Mouse (Mus musculus) kidney, embryonic 16.5 days (tissue): ENCODE data around the gene Plscr2. TPM values are rescaled to one million over a fixed set of nuclear protein-coding genes. Genes with fewer than 3 reads are reported as not detected.

ENCODE experiments used
- ATAC-seq: fragments of 200-750 bp; cut with Nextera tagmentation; 2 replicates; pipeline ENCODE4 v1.8.0; 2017; ENCODE audit warnings: moderate TSS enrichment; ENCODE audit not compliant: low FRiP score, low TSS enrichment
- H3K27ac ChIP-seq: fragments of 300-500 bp; sonication (generic); 2 replicates; pipeline ENCODE4 v1.5.1; 2014; ENCODE audit warnings: low read length
- H3K27me3 ChIP-seq: fragments of 300-500 bp; sonication (generic); 2 replicates; pipeline ENCODE4 v1.6.1; 2014; ENCODE audit warnings: low read length, control low read depth, mixed read lengths; ENCODE audit not compliant: insufficient read depth
- H3K36me3 ChIP-seq: fragments of 300-500 bp; sonication (generic); 2 replicates; pipeline ENCODE4 v1.6.1; 2014; ENCODE audit warnings: low read length, control low read depth, mixed read lengths; ENCODE audit not compliant: insufficient read depth
- H3K4me1 ChIP-seq: fragments of 300-500 bp; sonication (generic); 2 replicates; pipeline ENCODE4 v1.6.1; 2014; ENCODE audit warnings: low read length, control low read depth, mixed read lengths; ENCODE audit not compliant: insufficient read depth
- H3K4me2 ChIP-seq: fragments of 300-500 bp; sonication (generic); replicated peaks from 2 replicates; pipeline ENCODE4 v1.6.1; 2014; ENCODE audit warnings: low read depth, low read length
- H3K4me3 ChIP-seq: fragments of 300-500 bp; sonication (generic); 2 replicates; pipeline ENCODE4 v1.5.1; 2014; ENCODE audit warnings: mild to moderate bottlenecking, low read length
- H3K9ac ChIP-seq: fragments of 300-500 bp; sonication (generic); replicated peaks from 2 replicates; pipeline ENCODE4 v1.6.1; 2014; ENCODE audit warnings: low read length
- H3K9me3 ChIP-seq: fragments of 300-500 bp; sonication (generic); 2 replicates; pipeline ENCODE4 v1.6.1; 2016; ENCODE audit warnings: low read length, control low read depth
- WGBS: fragments of 180-500 bp; shearing (Covaris S2); extraction: QIAGEN DNeasy Blood & Tissue Kit; methylation state at CpG from one replicate; pipeline ENCODE4 v1.1.7; 2014; 5-methylcytosine and 5-hydroxymethylcytosine counted together
- polyA plus RNA-seq: library from polyadenylated mRNA; unstranded; fragments of >200 nt; fragmentation: Nextera tagmentation; extraction: Ambion mirVana; gene quantifications from 2 replicates; pipeline ENCODE4 v1.2.1, GENCODE M21; 2015

Plscr2 gene
- polyA plus RNA-seq, 1 experiment from 2014 or later = 47.8 TPM

DNA sequence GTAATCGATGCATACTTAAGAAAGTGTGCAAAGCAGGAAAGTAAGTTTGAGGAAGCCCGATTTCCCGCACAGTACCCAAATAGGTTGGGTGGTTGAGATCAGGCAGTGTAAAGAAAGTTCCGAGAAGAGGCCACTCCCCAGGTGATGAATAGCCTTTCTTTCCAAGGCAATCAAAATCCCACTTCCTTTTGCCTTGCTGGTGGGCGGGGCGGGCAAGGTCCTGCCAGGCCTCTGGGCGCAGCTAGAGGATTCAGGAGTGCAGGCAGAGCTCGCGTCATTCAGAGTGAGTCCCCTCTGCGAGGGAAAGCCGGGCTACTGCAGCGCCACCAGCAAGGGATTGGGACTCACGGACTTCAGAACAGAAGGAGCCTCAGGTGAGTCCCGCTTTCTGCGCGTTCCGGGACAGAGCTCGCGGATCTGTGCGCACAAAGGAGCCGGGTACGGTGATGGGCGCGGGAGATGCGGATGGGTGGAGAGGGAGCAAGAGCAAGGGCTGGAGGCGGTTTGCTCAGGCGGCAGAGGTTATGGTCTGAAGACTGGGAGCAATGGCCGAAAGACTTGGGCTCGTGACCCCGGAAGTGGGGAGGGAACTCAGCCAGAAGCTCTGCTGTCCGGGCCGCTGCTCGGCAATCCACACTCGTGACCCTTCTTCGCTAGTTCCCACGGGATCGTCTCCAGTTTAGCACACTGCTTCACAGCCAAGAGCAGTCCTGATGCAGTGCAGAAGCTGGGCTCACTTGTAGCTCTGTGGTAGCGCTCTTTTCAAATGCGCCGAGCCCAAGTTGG is 25.2 kb upstream of the Plscr2 start:
- H3K4me1 ChIP-seq = peaks cover 29% of the 10 kb centered on the region
- H3K4me2 ChIP-seq = peak overlapping the region; percentile 60
- H3K4me3 ChIP-seq = peak overlapping the region; percentile 71
- H3K36me3 ChIP-seq = no peaks in the 10 kb centered on the region
- no peaks in the 10 kb centered on the region for H3K27me3 ChIP-seq
- peak overlapping the region; percentile 83 for H3K9ac ChIP-seq
- H3K9me3 ChIP-seq = no peaks in the 10 kb centered on the region; the same call in 1 of the 2 replicates
- peak; percentile 97 for ATAC-seq
- H3K27ac ChIP-seq = peak overlapping the region; percentile 99
- WGBS = under 1% methylated on average over 40 of the region's 40 CpGs

- 84% methylated on average over 5 of the region's 5 CpGs for WGBS
- H3K9me3 ChIP-seq = no peaks in the 10 kb centered on the region
- no peak for ATAC-seq
- H3K36me3 ChIP-seq = no peaks in the 10 kb centered on the region
- no peak overlapping the region for H3K4me3 ChIP-seq
- peaks cover 29% of the 10 kb centered on the region for H3K4me1 ChIP-seq
- H3K27me3 ChIP-seq = no peaks in the 10 kb centered on the region
- H3K27ac ChIP-seq = no peak overlapping the region
- H3K4me2 ChIP-seq = no peak overlapping the region
- no peak overlapping the region for H3K9ac ChIP-seq
Measured at GRCm38 (mm10) chr9:92252718-92253117, 22.7 kb upstream of the Plscr2 start.

DNA sequence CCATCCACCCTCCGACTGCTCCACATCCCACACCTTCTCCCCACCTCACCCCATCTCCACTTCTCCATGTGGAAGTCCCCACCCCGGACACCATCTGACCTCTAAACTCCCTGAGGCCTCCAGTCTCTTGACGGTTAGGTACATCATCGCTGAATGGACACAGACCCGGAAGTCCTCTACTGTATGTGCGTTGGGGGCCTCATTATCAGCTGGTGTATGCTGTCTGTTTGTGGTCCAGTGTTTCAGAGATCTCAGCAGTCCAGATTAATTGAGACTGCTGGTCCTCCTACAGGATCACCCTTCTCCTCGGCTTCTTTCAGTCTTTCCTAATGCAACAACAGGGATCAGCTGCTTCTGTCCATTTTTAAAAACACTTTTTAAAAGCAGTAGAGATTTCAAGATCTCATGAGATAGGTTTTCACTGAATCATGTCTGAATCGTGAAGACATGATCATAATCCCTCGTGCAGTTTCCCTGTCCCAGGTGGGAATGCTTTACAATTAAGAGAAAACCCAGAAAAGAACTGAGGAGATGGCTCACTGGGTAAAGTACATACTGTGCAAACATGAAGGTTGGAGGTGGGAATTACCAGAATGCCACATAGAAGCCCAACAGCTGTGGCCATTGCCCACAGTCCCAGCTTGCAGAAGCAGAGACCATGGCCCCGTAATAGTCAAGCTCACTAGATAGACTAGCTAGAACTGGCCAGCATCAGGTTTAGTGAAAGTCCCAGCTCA is 21.6 kb upstream of the Plscr2 start:
- no peaks in the 10 kb centered on the region for H3K9me3 ChIP-seq
- no peaks in the 10 kb centered on the region for H3K36me3 ChIP-seq
- H3K9ac ChIP-seq = no peak overlapping the region
- no peak for ATAC-seq
- H3K27me3 ChIP-seq = no peaks in the 10 kb centered on the region
- no peak overlapping the region for H3K4me3 ChIP-seq
- 81% methylated on average over 10 of the region's 10 CpGs for WGBS
- peaks cover 28% of the 10 kb centered on the region for H3K4me1 ChIP-seq
- H3K27ac ChIP-seq = no peak overlapping the region
- H3K4me2 ChIP-seq = no peak overlapping the region

DNA sequence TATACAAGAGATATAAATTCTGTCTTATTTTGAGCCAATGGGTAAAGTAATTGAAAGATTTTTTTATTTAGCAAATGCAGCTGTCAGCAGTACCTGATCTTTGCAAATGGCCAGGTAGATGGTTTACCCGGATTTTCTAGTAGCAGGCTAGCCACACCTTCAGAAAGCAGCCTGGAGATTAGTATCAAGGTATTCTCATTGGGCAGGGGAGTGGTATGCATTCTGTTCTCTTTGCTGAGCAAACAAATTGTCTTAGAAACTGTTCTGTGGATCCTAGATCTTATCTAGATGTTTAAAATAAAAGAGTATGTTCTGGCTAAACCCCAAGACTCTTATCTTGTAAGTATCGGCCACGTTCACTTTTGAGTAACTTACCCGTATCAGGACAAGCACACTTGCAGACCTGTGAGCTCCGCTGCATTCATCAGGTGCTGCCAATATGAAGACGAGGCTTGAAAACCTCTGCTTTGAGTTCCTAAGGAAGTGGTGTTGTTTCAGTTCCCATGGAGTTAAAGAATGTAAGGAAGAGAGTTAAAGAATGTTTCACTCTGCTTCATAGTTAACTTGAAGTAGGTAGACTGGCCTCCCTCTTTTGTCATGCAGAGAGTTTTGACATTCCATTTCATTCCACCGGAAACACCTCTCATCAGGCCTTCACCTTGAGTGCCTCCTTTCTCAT is 14.8 kb upstream of the Plscr2 start:
- no peaks in the 10 kb centered on the region for H3K9me3 ChIP-seq
- no peaks in the 10 kb centered on the region for H3K27me3 ChIP-seq
- peaks cover 23% of the 10 kb centered on the region for H3K36me3 ChIP-seq
- no peak overlapping the region for H3K4me3 ChIP-seq
- H3K4me1 ChIP-seq = no peaks in the 10 kb centered on the region
- WGBS = 76% methylated on average over 7 of the region's 7 CpGs
- H3K27ac ChIP-seq = 0 out of 2 replicates have a peak overlapping the region, but pooled peaks have one; percentile 26
- no peak overlapping the region for H3K4me2 ChIP-seq
- no peak for ATAC-seq
- no peak overlapping the region for H3K9ac ChIP-seq

- WGBS = 88% methylated on average over 4 of the region's 4 CpGs
- H3K4me1 ChIP-seq = peaks cover 13% of the 10 kb centered on the region
- H3K4me2 ChIP-seq = no peak overlapping the region
- H3K27ac ChIP-seq = no peak overlapping the region
- peaks cover 52% of the 10 kb centered on the region for H3K36me3 ChIP-seq
- H3K27me3 ChIP-seq = no peaks in the 10 kb centered on the region
- peaks cover 4% of the 10 kb centered on the region for H3K9me3 ChIP-seq
- no peak overlapping the region for H3K4me3 ChIP-seq
- ATAC-seq = no peak
- no peak overlapping the region for H3K9ac ChIP-seq
Measured at GRCm38 (mm10) chr9:92265719-92266118, 9.7 kb upstream of the Plscr2 start.

DNA sequence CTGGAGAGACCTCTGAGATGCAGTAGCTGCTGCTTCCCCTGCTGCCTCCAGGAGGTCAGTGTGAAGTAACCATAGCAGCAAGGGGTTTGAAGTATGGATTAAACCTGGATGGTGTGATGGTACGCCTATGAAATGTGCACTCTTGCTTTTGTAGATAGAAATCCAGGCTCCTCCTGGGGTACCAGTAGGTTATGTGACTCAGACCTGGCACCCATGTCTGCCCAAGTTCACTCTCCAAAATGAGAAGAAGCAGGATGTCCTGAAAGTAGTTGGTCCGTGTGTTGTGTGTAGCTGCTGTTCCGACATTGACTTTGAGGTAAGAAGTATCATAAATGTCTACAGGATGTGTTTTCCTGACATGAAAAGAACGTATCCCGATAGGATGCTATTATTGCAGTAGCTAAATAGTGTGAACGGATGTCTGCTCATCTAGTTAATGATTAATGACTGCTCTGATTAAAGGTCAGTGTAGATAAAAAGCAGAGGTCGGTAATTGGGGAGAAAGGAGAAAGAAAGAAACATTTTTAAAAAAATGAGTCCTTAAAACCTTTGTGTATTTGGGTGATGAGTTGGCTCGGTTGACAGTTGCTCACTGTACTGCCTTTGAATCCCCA is 8.7 kb upstream of the Plscr2 start:
- no peaks in the 10 kb centered on the region for H3K27me3 ChIP-seq
- ATAC-seq = no peak
- H3K4me3 ChIP-seq = no peak overlapping the region
- H3K9me3 ChIP-seq = peaks cover 4% of the 10 kb centered on the region
- peaks cover 18% of the 10 kb centered on the region for H3K4me1 ChIP-seq
- no peak overlapping the region for H3K9ac ChIP-seq
- H3K36me3 ChIP-seq = peaks cover 49% of the 10 kb centered on the region
- H3K4me2 ChIP-seq = no peak overlapping the region
- 55% methylated on average over 8 of the region's 8 CpGs for WGBS
- H3K27ac ChIP-seq = no peak overlapping the region; the same call in 1 of the 2 replicates

DNA sequence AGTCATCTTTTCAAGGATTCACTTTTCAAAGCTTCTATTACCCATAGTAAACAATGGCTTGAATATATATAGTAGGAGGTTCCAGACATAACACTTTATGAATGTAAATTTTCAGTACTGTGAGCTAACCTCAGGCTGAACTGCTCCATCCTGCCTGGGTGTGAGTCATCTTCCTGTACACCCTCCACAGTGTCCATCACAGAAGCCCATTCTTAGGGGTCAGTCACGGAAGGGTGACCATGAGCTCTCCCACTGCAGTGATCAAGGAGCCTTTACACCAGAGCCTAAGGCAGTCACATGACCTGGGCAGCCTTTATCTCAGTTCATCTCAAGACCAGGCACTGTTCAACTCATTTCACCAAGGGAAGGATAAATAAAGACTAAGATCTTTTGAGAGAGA is 7.7 kb upstream of the Plscr2 start:
- WGBS = 42% methylated on average over 1 of the region's 1 CpGs
- ATAC-seq = peak; percentile 94
- H3K4me2 ChIP-seq = no peak overlapping the region
- peaks cover 52% of the 10 kb centered on the region for H3K36me3 ChIP-seq
- peaks cover 21% of the 10 kb centered on the region for H3K4me1 ChIP-seq
- H3K27me3 ChIP-seq = no peaks in the 10 kb centered on the region
- H3K9ac ChIP-seq = no peak overlapping the region
- no peak overlapping the region for H3K4me3 ChIP-seq
- H3K27ac ChIP-seq = no peak overlapping the region
- peaks cover 4% of the 10 kb centered on the region for H3K9me3 ChIP-seq

DNA sequence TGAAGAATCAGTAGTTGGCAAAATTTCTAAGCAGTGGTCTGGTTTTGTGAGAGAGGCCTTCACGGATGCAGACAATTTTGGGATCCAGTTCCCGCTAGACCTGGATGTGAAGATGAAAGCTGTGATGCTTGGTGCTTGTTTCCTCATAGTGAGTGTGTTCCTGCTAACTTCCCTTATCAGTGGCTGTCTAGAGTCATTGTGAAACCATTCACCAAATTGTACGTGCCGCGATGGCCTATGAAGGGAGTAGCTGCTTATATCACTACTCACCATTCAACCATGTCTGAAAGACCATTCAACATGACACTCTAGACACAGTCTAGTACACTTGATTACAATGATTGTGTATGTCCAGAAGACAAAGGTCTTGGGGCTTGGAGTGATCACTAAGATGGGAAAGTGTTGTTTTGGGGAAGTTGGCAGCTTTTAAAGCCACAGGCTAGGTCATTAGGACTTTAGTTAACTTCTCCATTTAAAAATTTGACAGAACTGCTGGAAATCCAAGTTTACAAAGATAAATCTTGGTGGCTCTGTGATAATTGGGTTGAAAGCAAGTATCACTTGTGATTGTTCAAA is 5.5 kb upstream of the Plscr2 start:
- Histone ChIP-seq H3K9ac (no peak overlapping the region), H3K4me3 (no peak overlapping the region), H3K27ac (no peak overlapping the region), H3K4me1 (peaks cover 43% of the 10 kb centered on the region), H3K9me3 (peaks cover 4% of the 10 kb centered on the region), H3K27me3 (no peaks in the 10 kb centered on the region), H3K36me3 (peaks cover 51% of the 10 kb centered on the region), H3K4me2 (no peak overlapping the region)
- 87% methylated on average over 5 of the region's 5 CpGs for WGBS
- ATAC-seq = no peak

- Histone ChIP-seq H3K9ac (no peak overlapping the region), H3K36me3 (peaks cover 45% of the 10 kb centered on the region), H3K4me1 (peaks cover 53% of the 10 kb centered on the region), H3K27ac (no peak overlapping the region), H3K27me3 (no peaks in the 10 kb centered on the region), H3K9me3 (peaks cover 4% of the 10 kb centered on the region), H3K4me3 (no peak overlapping the region), H3K4me2 (no peak overlapping the region)
- WGBS = 40% methylated on average over 4 of the region's 4 CpGs
- no peak for ATAC-seq
Measured at GRCm38 (mm10) chr9:92270927-92271326, 4.5 kb upstream of the Plscr2 start.
